Mouse (Mus musculus): ENCODE data around the gene Stk11ip. TPM values are rescaled to one million over a fixed set of nuclear protein-coding genes. Genes with fewer than 3 reads are reported as not detected.

Stk11ip gene
- total RNA-seq, 2 experiments from 2014 or later = 9.2 to 14.1 TPM

DNA sequence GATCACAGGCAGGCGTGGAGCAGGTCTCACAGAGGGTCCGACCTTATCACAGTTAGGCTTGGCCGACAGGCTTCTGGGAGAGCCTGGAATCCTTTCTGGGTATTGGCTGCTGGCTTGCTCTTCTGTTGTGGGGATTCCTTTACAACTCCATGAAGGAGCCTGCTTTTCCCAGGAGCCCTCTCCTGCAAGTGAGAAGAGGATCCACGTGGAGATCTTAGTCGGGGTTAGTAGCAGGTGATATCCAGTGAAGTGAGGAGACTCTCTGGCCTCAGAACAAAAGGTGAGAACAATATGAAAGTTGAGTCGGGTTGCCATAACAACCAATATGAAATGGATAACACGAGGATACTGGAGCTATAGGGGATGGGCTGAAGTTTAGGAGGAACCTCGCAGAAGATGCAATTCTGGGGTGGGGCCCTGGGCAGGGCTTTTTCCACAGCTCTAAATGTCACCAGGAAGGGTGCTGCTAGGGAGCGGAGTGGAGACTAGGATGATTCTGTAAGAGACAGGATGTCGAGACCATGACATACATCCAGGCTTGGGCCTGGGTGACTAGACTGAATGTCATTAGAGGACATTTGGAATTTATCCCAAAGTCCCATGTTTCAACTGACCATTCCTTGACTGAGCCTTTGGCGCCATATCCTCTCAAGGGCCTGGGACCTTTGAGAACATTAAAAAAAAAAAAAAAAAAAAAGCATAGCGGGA is 39.0 kb downstream of the Stk11ip start:
- intact Hi-C loops (cut with DNase I) = no loop called here
- DNase-seq = no peak

DNA sequence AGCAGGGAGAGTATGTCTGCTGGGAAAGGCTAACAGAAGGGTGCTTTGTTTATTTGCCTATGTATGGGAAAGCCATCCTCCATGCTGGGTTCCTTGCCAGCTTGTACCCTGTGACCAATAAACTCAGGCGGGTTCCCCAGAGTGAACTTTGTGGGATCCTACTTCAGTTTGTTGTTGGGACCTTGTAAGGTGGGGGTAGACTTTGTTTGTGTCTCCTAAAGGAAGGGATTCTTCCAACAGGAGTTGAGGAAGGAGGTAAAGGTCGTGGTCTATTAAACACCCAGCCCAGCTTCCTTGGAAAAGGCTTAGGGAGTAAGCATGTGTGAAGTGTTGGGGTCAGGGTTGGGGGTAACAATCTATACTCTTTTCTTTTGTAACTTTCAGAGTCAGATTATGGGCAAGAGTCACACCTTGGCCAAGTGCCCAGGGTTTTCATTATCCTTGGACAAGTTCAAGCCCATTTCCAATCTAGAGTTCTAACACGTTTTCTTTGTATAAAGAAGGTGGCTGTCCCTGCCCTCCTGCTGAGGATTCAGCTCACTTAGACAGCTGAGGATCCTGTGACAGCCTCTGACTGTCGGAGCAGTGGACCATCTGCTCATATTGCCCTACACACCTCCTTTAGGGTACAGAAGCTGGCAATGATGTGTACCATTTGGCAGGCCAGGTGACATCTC is 40.0 kb downstream of the Stk11ip start:
- no peak for DNase-seq
- intact Hi-C loops (cut with DNase I) = no loop called here

DNA sequence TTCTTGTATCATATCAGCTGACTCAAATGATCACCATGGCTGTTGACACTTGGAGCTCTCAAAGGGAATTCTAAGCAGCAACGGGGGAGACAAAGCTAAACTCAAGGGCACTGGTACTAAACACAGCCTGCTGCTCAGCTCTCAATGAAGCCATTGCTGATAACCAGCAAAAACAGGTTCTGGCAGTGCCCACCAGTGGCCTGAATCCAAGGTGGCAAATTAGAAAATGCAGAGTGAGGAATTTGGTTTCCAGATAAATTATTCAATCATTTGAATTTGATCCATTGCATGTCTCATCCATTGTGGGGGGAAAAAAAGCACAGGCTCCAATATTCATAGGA is 40.5 kb downstream of the Stk11ip start:
- intact Hi-C loops (cut with DNase I) = no loop called here
- no peak for DNase-seq

DNA sequence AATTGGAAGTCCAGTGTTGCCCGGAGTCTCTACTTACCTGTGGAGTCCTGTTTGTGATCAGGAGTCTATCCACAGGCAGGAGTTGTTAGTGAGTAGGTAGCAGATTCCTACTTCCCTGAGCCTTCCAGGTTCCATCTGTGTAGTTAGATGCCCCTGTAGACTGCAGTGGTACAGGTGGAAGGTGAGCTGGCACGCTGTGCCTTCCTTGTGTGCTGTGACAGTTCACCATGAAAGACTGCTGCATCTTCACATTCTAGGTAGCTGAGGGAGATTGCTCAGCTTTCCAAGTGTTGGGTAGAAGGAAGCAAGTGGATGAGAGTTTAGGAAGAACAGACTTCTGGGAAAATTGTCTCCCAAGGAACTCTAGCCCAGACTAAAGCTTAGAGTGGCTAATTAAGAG is 42.8 kb downstream of the Stk11ip start:
- DNase-seq = no peak
- intact Hi-C loops (cut with DNase I) = no loop called here

- intact Hi-C loops (cut with DNase I) = no loop called here
- DNase-seq = no peak
Measured at GRCm38 (mm10) chr1:75564916-75565315, 43.6 kb downstream of the Stk11ip start.

GRCm38 (mm10) chr1:75565616-75566015 is 44.3 kb downstream of the Stk11ip start:
- intact Hi-C loops (cut with DNase I) = no loop called here
- no peak for DNase-seq

GRCm38 (mm10) chr1:75570403-75570802 is 49.1 kb downstream of the Stk11ip start:
- DNase-seq = no peak

GRCm38 (mm10) chr1:75572776-75573175 is 51.4 kb downstream of the Stk11ip start:
- intact Hi-C loops (cut with DNase I) = no loop called here
- DNase-seq = no peak

More at GRCm38 (mm10) chr1:75570403-75570802, 49.1 kb downstream of the Stk11ip start:
- intact Hi-C loops (cut with DNase I) = no loop called here

DNA sequence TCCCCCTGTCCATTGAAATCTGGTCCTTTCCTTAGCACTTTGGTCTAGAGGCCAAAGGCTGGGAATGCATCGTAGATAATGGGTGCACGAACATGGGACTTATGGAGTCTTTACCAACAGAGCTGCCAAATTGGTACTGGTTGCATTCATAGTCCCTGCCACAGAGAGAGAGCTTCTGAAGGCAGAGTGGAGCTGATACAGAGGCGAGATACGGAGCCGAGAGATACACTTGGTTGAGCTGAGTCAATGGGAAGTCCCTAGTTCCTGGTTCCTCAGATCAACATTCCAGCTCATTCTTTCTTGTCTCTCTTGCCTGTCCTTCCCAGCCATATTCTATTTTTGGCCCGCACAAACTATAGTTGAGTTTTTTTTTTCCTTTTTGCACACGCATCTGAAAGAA is 52.4 kb downstream of the Stk11ip start:
- no peak for DNase-seq
- intact Hi-C loops (cut with DNase I) = no loop called here

- intact Hi-C loops (cut with DNase I) = no loop called here
- DNase-seq = no peak
Measured at GRCm38 (mm10) chr1:75574476-75575310, 53.4 kb downstream of the Stk11ip start.

DNA sequence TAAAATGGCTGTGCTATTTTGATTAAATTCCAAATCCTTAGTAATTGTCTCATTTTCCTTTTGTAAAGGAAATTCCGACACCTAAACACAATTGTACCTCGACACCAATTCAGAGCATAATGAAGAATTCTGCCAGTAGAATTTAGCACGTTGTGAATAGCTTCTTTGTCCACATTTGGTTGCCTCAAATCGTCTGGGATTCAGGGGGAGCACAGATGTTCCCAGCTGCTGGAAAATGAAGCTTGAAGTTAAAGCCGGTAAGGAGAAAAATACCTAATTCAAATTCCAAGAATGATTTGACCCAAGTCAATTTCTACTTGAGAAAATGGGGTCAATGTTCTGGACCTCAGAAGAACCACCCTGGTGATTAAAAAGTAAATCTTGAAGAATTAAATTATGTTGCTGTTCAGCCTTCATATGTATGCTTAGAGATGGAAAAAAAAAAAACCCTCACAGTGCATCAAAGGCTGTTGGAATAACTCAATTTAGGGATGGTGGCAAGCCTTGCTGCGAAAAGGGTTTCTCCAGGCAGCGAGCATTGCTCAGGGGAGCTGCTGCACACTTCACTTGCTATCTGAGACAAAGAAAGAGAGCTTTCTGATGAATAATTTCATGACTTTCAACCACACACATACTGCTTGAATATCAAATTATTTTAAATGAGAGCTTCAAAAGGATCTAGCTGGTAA is 60.8 kb downstream of the Stk11ip start:
- intact Hi-C loops (cut with DNase I) = no loop called here
- no peak for DNase-seq

- intact Hi-C loops (cut with DNase I) = no loop called here
- no peak for DNase-seq
Measured at GRCm38 (mm10) chr1:75582625-75582956, 61.3 kb downstream of the Stk11ip start.

- intact Hi-C loops (cut with DNase I) = no loop called here
- no peak for DNase-seq
Measured at GRCm38 (mm10) chr1:75583034-75583433, 61.7 kb downstream of the Stk11ip start.

- DNase-seq = no peak
- intact Hi-C loops (cut with DNase I) = no loop called here
Measured at GRCm38 (mm10) chr1:75586791-75587190, 65.5 kb downstream of the Stk11ip start.

Other genes with a start within 250 kb of the Stk11ip start
- gene Resp18, start 243.1 kb upstream of the Stk11ip start, total RNA-seq (2021) = not detected
- gene Dnpep, start 203.5 kb upstream of the Stk11ip start, total RNA-seq (2021) = 10 to 100 TPM; 78.0 to 89.7 TPM
- gene Des, start 161.2 kb upstream of the Stk11ip start, total RNA-seq (2021) = 1,000 to 10,000 TPM; 1,347 to 1,420 TPM
- 100 to 1,000 TPM; 120 to 128 TPM for gene Speg, start 146.2 kb upstream of the Stk11ip start, total RNA-seq (2021)
- 10 to 100 TPM; 35.5 to 39.9 TPM for gene Gmppa, start 85.6 kb upstream of the Stk11ip start, total RNA-seq (2021)
- not detected for gene Asic4, start 71.1 kb upstream of the Stk11ip start, total RNA-seq (2021)
- gene Chpf, start 42.2 kb upstream of the Stk11ip start, total RNA-seq (2021) = 10 to 100 TPM; 25.5 to 26.8 TPM
- under 1 TPM; 0.11 to 0.19 TPM for gene Tmem198, start 42.0 kb upstream of the Stk11ip start, total RNA-seq (2021)
- 100 to 1,000 TPM; 130 to 136 TPM for gene Obsl1, start 15.1 kb upstream of the Stk11ip start, total RNA-seq (2021)
- 1 to 10 TPM; 3.6 TPM for gene Inha, start 14.5 kb upstream of the Stk11ip start, total RNA-seq (2021)
- gene Slc4a3, start 24.7 kb downstream of the Stk11ip start, total RNA-seq (2021) = 100 to 1,000 TPM; 233 to 249 TPM